Mouse (Mus musculus) heart, embryonic 10.5 days (tissue): ENCODE results near the gene Tmem204. TPM values are rescaled to one million over a fixed set of nuclear protein-coding genes. Genes with fewer than 3 reads are reported as not detected.
A peak's percentile ranks its signal among the peaks of the same experiment; 100 is the strongest.

Experiments used
- DNase-seq: peaks from one replicate; pipeline ENCODE4 v3.0.0-alpha.2; 2017; ENCODE audit warnings: low spot score
- H3K27ac ChIP-seq: fragments of 300-500 bp; sonication (generic); 2 replicates; pipeline ENCODE4 v1.5.1; 2016; ENCODE audit warnings: mild to moderate bottlenecking
- H3K27me3 ChIP-seq: fragments of 300-500 bp; sonication (generic); 2 replicates; pipeline ENCODE4 v1.6.1; 2016; ENCODE audit warnings: mild to moderate bottlenecking; ENCODE audit not compliant: poor library complexity, insufficient read depth, severe bottlenecking
- H3K36me3 ChIP-seq: fragments of 300-500 bp; sonication (generic); 2 replicates; pipeline ENCODE4 v1.6.1; 2016; ENCODE audit warnings: mild to moderate bottlenecking, moderate library complexity
- H3K4me1 ChIP-seq: fragments of 300-500 bp; sonication (generic); 2 replicates; pipeline ENCODE4 v1.6.1; 2016; ENCODE audit warnings: mild to moderate bottlenecking
- H3K4me3 ChIP-seq: fragments of 300-500 bp; sonication (generic); 2 replicates; pipeline ENCODE4 v1.5.1; 2016; ENCODE audit warnings: mild to moderate bottlenecking, moderate library complexity
- H3K9me3 ChIP-seq: fragments of 300-500 bp; sonication (generic); 2 replicates; pipeline ENCODE4 v1.6.1; 2016; ENCODE audit warnings: mild to moderate bottlenecking, moderate library complexity
- WGBS: fragments of 180-500 bp; shearing (Covaris S2); methylation state at CpG from one replicate; pipeline ENCODE4 v1.1.7; 2016; 5-methylcytosine and 5-hydroxymethylcytosine counted together
- polyA plus RNA-seq: library from polyadenylated mRNA; unstranded; fragments of >200 nt; fragmentation: Nextera tagmentation; extraction: Ambion mirVana; gene quantifications from 2 replicates; pipeline ENCODE4 v1.2.1, GENCODE M21; 2016

Gene Tmem204
- polyA plus RNA-seq, 1 experiment from 2014 or later: 12.2 TPM

DNA sequence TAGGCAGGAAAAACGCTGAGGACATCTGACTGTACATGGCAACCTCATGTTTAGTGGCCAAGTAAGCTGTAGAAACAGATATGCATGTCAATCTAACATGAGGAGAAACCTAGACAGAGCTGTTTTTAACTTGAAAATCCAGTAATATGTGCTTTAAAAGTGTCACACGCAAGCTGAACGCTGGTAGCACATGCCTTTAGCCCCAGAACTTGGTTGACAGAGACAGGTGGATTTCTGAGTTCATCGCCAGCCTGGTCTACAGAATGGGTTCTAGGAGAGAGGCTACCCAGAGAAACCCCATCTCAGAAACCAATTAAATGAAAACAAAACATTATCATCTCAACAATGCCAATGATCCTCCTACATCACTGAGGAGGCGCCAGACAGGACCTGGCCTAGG, 27.8 kb upstream of the Tmem204 start:
- Histone ChIP-seq H3K9me3 (no peaks in the 10 kb centered on the region), H3K4me1 (peaks cover 16% of the 10 kb centered on the region), H3K27ac (no peak overlapping the region), H3K4me3 (no peak overlapping the region), H3K27me3 (no peaks in the 10 kb centered on the region), H3K36me3 (peaks cover 72% of the 10 kb centered on the region)
- WGBS: 88% methylated on average over 5 of the region's 5 CpGs
- no peak for DNase-seq

DNA sequence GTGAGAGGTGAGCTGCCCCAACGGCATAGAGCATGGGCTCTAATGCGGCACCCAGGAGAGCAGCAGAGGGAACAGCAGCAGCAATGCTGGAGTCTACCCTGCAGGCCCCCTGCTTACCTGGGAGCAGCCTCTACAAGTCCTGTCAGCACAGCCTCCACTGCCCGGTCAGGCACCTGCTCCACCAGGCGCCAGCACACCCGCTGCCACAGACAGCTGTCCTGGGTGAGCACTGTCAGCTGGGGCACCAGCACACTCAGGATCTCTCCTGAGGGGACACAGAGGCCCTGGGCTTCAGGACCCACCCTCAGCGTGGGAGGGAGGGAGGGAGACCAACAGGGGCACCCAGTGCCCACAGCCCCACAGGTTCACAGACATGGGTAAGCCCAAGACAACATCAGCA, 27.2 kb upstream of the Tmem204 start:
- Histone ChIP-seq H3K36me3 (peaks cover 79% of the 10 kb centered on the region), H3K4me1 (peaks cover 12% of the 10 kb centered on the region), H3K27me3 (no peaks in the 10 kb centered on the region), H3K27ac (no peak overlapping the region), H3K9me3 (no peaks in the 10 kb centered on the region), H3K4me3 (no peak overlapping the region)
- 94% methylated on average over 6 of the region's 6 CpGs for WGBS
- DNase-seq: no peak

DNA sequence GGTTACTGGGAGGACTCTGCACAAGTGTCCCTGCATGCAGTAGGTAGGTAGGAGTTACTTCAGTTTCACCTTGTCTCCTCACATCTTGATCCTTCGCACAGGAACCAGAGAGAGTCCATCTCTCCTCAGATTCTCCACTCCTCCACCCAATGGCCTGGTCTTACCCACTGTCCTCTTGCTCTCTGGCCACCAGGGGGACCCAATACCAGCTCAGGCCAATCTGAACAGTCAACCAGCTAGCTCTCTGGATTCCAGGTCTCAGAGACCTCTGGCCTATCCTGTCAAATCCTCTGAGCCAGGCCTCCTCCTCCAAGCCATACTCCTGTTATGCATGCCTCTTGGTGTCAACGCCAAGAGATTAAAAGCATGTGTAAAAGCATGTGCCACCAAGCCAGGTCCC, 26.2 kb upstream of the Tmem204 start:
- Histone ChIP-seq H3K4me3 (no peak overlapping the region), H3K36me3 (peaks cover 89% of the 10 kb centered on the region), H3K9me3 (no peaks in the 10 kb centered on the region), H3K4me1 (peaks cover 5% of the 10 kb centered on the region; the same call in 1 of the 2 replicates), H3K27me3 (no peaks in the 10 kb centered on the region), H3K27ac (no peak overlapping the region)
- DNase-seq: no peak
- 81% methylated on average over 2 of the region's 2 CpGs for WGBS

DNA sequence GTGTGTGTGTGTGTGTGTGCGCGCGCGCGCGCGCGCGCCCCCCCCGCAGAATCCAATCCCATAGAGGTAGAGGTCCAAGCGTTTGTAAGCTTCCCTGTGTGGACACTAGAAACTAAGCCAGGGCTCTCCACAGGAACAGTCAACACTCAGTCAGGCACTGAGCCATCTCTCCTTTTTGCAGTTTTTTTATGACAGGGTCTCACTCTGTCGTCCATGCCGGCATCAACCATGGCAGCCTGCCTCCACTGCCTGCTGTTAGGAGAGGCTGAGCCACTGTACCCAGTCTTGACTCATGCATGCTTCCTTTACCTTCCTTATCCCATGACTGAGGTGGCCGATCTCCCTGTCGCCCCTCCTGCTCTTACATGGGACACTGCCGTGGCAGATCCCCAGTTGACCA, 24.4 kb upstream of the Tmem204 start:
- no peaks in the 10 kb centered on the region for H3K27me3 ChIP-seq
- no peak overlapping the region for H3K4me3 ChIP-seq
- H3K27ac ChIP-seq: no peak overlapping the region
- no peak for DNase-seq
- 0 out of 2 replicates have a peak, but pooled peaks cover under 1% of the 10 kb centered on the region for H3K4me1 ChIP-seq
- peaks cover 94% of the 10 kb centered on the region for H3K36me3 ChIP-seq
- WGBS: 97% methylated on average over 9 of the region's 16 CpGs
- H3K9me3 ChIP-seq: no peaks in the 10 kb centered on the region

DNA sequence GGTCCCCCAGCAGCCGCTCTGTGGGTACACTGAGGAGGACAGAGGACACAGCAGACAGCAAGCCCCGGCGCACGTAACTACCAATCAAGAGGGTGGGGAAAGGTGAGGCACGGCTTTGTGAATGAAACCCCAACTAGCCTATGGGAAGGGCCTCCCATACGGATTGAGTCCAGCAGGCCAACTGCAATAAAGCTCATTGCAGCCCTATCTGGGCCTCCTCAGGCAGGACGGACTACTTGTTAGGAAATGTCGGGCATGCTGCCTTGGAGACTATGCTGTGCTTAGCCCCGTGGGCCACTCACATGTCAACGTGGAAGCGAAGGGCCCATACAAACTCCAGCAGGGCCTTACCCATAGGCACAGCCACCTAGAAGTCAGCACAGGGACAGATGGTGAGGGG, 17.9 kb upstream of the Tmem204 start:
- no peak for DNase-seq
- Histone ChIP-seq H3K4me1 (peaks cover 4% of the 10 kb centered on the region; the same call in 1 of the 2 replicates), H3K27me3 (no peaks in the 10 kb centered on the region), H3K4me3 (no peak overlapping the region), H3K36me3 (peaks cover 90% of the 10 kb centered on the region), H3K9me3 (no peaks in the 10 kb centered on the region), H3K27ac (no peak overlapping the region)
- 92% methylated on average over 11 of the region's 11 CpGs for WGBS

DNA sequence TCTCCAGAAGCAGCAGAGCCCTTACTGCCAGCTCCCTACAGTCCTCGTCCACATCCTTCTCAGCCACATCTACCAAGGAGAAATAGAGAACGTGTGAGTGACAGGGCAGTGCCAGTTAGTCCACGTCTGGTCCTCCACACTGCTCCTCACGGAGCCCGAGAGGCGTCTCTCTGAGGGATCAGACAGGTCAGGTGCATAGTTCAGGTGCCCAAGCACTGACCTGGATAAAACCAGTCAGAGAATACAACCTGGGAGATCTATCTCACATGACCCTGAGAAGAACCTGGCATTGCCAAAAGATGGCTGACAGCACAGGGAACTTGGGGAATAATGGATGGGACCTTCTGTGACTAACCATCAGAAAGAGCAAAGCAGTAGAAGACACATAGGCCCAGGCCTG, 16.7 kb upstream of the Tmem204 start:
- 91% methylated on average over 6 of the region's 6 CpGs for WGBS
- Histone ChIP-seq H3K36me3 (peaks cover 78% of the 10 kb centered on the region), H3K4me1 (peaks cover 4% of the 10 kb centered on the region; the same call in 1 of the 2 replicates)

DNA sequence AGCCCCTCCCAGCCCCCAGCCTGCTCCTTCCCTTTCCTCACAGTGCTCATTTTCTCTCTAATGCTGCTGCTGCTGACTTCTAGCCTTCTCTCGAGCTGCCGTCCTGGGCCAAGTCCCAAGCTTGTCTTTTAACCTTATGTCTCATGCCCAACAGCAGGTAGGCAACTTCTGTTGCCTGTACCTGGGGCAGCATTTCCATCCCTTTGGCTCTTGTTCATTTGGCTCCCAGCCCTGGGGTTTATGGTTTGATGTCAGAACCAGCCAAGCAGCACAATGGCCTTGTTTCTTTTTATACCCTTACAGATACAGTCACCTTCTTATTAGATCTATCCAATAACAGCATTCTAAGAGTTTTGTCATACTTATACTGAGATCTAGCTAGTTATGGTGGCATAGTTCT, 12.8 kb upstream of the Tmem204 start:
- DNase-seq: no peak
- Histone ChIP-seq H3K27ac (no peak overlapping the region), H3K4me1 (peaks cover 4% of the 10 kb centered on the region; the same call in 1 of the 2 replicates), H3K36me3 (peaks cover 54% of the 10 kb centered on the region), H3K9me3 (no peaks in the 10 kb centered on the region), H3K27me3 (no peaks in the 10 kb centered on the region), H3K4me3 (no peak overlapping the region)
- 79% methylated on average over 2 of the region's 2 CpGs for WGBS

More for the DNA sequence above, 16.7 kb upstream of the Tmem204 start:
- Histone ChIP-seq H3K27ac (no peak overlapping the region), H3K9me3 (no peaks in the 10 kb centered on the region), H3K4me3 (no peak overlapping the region), H3K27me3 (no peaks in the 10 kb centered on the region)
- DNase-seq: no peak

DNA sequence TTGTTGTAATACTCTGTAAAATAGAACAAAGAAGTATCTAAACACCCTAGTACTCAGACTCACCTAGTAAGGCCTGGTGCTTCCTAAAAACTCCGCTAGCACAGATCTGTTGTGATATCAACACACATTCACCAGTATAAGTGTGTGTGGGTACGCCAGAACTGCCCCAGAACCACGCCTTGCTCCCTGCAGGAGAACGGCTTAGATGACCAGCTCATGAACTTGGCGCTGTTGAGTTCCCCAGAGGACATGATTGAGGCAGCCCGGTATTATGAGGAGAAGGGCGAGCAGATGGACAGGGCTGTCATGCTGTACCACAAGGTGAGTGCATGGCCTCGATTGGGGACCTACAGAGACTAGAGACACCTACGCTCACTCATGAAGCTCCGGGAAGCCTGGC, 7.1 kb upstream of the Tmem204 start:
- H3K9me3 ChIP-seq: no peaks in the 10 kb centered on the region
- no peak overlapping the region for H3K4me3 ChIP-seq
- DNase-seq: no peak
- H3K4me1 ChIP-seq: peaks cover 24% of the 10 kb centered on the region
- H3K27ac ChIP-seq: 0 out of 2 replicates have a peak overlapping the region, but pooled peaks have one; percentile 17
- WGBS: 90% methylated on average over 10 of the region's 10 CpGs
- peaks cover 23% of the 10 kb centered on the region for H3K36me3 ChIP-seq
- no peaks in the 10 kb centered on the region for H3K27me3 ChIP-seq

DNA sequence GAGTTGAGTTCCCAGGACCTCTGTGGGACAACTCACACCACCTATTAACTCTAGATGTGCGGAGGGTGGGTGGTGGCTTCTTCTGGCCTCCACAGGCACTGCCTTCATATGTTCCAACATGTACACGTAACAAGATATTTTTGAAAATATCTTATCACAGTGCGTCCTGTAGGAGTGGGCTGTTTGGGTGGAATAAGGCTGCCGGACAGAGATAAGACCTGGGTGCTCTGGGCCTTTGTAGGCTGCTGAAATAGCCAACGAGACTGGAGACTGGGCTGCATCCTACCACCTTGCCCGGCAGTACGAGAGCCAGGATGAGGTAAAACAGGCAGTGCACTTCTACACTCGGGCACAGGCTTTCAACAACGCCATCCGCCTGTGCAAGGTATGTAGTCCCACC, 5.8 kb upstream of the Tmem204 start:
- Histone ChIP-seq H3K9me3 (no peaks in the 10 kb centered on the region), H3K36me3 (peaks cover 23% of the 10 kb centered on the region), H3K4me3 (0 out of 2 replicates have a peak overlapping the region, but pooled peaks have one; percentile 12), H3K27me3 (no peaks in the 10 kb centered on the region), H3K27ac (peak overlapping the region; percentile 65), H3K4me1 (peaks cover 35% of the 10 kb centered on the region)
- peak; percentile 88 for DNase-seq
- 62% methylated on average over 10 of the region's 10 CpGs for WGBS

DNA sequence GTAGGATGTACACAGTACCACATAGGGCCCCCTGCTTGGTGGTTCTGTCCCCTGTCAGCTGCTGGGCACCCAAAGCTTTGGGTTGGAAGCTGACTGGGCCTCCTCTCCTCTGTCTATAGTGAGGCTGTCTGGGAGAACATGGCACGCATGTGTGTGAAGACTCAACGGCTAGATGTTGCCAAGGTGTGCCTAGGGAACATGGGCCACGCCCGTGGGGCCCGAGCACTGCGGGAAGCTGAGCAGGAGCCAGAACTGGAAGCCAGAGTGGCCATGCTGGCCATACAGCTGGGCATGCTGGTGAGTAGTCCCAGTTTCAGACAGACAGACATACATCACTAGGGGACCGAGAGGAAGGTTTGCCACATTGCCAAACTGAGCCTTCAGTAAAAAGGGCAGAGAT, 3.3 kb upstream of the Tmem204 start:
- no peaks in the 10 kb centered on the region for H3K27me3 ChIP-seq
- H3K4me1 ChIP-seq: peaks cover 59% of the 10 kb centered on the region
- peak overlapping the region; percentile 65; the same call in 1 of the 2 replicates for H3K27ac ChIP-seq
- no peak for DNase-seq
- no peaks in the 10 kb centered on the region for H3K9me3 ChIP-seq
- 91% methylated on average over 7 of the region's 7 CpGs for WGBS
- H3K36me3 ChIP-seq: peaks cover 8% of the 10 kb centered on the region; the same call in 1 of the 2 replicates
- no peak overlapping the region for H3K4me3 ChIP-seq

DNA sequence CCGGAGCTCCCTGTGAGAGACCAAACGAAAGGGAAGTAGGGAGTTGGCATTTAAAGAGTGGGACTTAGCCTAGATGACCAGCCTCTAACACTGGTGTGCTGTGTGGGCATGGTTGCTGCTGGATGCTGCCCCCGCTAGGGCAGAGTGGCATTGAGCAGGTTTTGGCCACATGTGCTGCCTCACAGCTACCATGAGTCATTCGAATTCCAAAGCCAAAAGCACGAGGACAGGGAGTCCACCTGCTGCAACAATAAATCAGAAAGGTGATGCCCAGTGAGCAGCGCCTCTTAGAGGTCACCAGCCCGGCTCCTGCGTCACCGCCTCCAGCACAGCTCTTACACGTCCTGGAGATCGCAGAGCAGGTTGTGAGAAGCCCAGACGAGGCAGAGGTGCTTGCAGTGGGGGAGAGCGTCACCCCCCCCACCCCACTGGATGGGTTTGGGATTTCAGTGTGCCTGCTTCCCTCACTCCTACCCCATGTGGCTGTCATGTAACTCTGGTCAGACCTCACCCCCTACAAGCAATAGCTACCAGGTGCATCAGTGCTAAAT, 1.5 kb upstream of the Tmem204 start:
- Histone ChIP-seq H3K4me3 (no peak overlapping the region), H3K9me3 (no peaks in the 10 kb centered on the region), H3K36me3 (peaks cover 3% of the 10 kb centered on the region; the same call in 1 of the 2 replicates), H3K27me3 (no peaks in the 10 kb centered on the region), H3K4me1 (peaks cover 66% of the 10 kb centered on the region), H3K27ac (peak overlapping the region; percentile 85; the same call in 1 of the 2 replicates)
- DNase-seq: no peak
- WGBS: 77% methylated on average over 13 of the region's 13 CpGs

DNA sequence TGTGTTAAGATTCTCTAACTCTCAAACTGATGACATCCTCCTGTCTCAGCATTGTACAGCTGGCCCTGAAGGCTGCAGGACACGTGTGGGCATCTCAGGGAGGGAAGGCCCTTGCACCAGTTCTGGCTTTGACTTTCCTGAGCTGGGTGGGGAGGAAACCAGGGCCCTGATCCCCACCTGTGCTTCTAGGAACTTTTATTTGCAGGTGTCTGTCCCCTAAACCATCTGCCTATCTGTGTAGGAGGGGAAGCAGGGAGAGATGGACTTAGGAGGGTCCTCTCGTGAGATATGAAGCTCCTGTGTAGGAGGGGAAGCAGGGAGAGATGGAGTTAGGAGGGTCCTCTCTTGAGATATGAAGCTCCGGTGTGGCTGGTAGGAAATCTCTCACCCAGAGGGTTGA, 504 bp downstream of the Tmem204 start:
- Histone ChIP-seq H3K4me3 (0 out of 2 replicates have a peak overlapping the region, but pooled peaks have one; percentile 12), H3K36me3 (0 out of 2 replicates have a peak, but pooled peaks cover under 1% of the 10 kb centered on the region), H3K27me3 (no peaks in the 10 kb centered on the region), H3K4me1 (peaks cover 61% of the 10 kb centered on the region), H3K27ac (peak overlapping the region; percentile 85), H3K9me3 (no peaks in the 10 kb centered on the region)
- no peak for DNase-seq
- 30% methylated on average over 3 of the region's 3 CpGs for WGBS

DNA sequence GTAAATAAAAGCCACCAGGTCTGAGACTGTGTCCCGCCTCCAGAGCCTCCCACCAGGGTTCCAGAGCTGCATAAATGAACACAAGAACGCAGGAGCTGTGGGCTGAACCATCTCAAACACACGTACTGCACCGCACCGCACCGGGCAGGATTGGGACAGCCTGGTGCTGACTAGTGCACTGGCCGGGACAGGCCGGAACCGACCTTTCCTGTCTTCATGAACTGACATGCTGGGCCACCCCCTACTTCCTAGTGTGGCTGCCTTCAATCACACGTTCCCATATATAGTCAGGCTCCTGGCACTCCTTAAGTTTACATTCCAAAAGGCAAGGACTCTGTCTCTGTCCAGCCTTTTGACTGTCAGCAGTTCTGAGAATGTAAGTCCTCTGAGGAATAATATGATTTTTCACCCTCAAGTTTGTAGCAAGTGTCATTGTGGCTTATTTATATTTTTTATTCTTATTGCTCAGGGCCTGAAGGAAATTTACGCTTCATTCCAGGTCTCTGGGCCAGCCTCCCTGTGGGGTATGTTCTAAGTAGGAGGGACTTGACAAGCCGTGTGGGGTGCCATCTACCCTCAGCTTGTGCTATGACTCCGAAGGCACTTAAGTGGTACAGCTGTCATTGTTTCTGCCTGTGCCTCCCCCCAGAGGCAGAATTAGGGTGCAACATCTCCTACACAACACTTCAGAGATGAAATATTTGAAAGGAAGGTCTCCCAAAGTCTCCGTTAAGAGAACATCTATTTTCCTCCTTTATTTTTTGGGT, 1.1 kb downstream of the Tmem204 start:
- DNase-seq: no peak
- 45% methylated on average over 14 of the region's 14 CpGs for WGBS
- H3K36me3 ChIP-seq: 0 out of 2 replicates have a peak, but pooled peaks cover 5% of the 10 kb centered on the region
- H3K4me3 ChIP-seq: peak overlapping the region; percentile 2; the same call in 1 of the 2 replicates
- no peaks in the 10 kb centered on the region for H3K9me3 ChIP-seq
- H3K27me3 ChIP-seq: no peaks in the 10 kb centered on the region
- peak overlapping the region; percentile 85 for H3K27ac ChIP-seq
- H3K4me1 ChIP-seq: peaks cover 58% of the 10 kb centered on the region
